Mouse (Mus musculus): ENCODE data around the gene Sez6l. TPM values are rescaled to one million over a fixed set of nuclear protein-coding genes. Genes with fewer than 3 reads are reported as not detected.

Sez6l gene
- total RNA-seq, 2 experiments from 2014 or later: 0.31 to 0.62 TPM

Other genes with a start within 250 kb of the Sez6l start
- gene Srrd, start 234.1 kb downstream of the Sez6l start, total RNA-seq (2021): 10 to 100 TPM; 10.2 to 12.5 TPM
- 10 to 100 TPM; 11.5 to 12.8 TPM for gene Hps4, start 234.1 kb downstream of the Sez6l start, total RNA-seq (2021)
- under 1 TPM; 0.10 to 0.19 TPM for gene Gm6583, start 221.2 kb downstream of the Sez6l start, total RNA-seq (2021)
- gene Asphd2, start 182.3 kb downstream of the Sez6l start, total RNA-seq (2021): 1 to 10 TPM in 1 of 2 experiments, under 1 TPM in 1; 0.57 to 1.1 TPM
- not detected for gene Gm6588, start 127.8 kb downstream of the Sez6l start, total RNA-seq (2021)